ENCODE assay signal across 14 mouse cellular contexts in the genomic region with DNA sequence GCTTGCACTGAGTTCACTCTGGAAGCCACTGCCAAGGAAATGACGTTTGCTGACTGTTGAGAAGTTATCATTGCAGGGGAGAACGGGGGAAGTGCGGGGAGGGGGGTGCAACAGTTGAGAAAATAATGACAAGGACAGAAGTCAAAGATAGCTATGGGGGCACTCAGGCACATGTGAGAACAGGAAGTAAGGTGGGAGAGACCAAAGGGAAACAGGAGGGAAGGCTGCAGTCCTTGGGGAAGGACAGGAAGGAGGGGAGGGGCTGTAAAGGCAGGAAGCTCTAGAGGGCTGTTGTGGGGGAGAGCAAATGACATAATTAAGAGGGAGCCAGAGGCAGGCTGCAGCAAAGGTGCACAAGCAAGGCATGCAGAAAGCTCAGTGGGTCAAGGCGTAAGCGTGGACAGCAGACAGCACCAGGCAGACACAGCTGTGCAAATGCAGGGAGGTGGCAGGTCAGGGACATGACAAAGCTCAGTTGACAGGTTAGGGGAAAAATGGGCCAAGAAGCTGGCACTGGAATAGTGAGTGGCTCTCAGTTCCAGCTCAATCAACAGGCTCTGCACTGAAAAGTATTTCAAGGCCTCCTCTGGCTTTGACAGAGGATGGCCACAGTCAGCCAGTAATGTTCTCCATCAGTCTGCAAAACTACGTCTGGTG.
DNase-seq lines count a peak whose midpoint lies in the region; ATAC-seq and TF ChIP-seq lines count a peak whose summit lies in the region.
"Had no signal": no experiment of that assay in that cellular context is flagged by ENCODE, and none has a peak within 500 bp of the region (broad histone marks: within the 10 kb centered on the region; RNA-seq: fewer than 3 reads in every experiment).

No protein-coding gene starts in this region.

- no peaks in the 10 kb centered on the region for H3K36me3 ChIP-seq in lung, postnatal 0 days (ENCODE audit: insufficient read depth, low read length)
- no peaks in the 10 kb centered on the region for H3K36me3 ChIP-seq in heart, embryonic 14.5 days (ENCODE audit: control insufficient read depth, insufficient read depth, low read length)
- H3K36me3 ChIP-seq in midbrain, embryonic 16.5 days (ENCODE audit: control insufficient read depth, insufficient read depth, low read length), result no peaks in the 10 kb centered on the region
- H3K36me3 ChIP-seq: hindbrain, embryonic 10.5 days; neural tube, embryonic 15.5 days had no signal

- H3K4me2 ChIP-seq in lung, postnatal 0 days (replicated peaks; ENCODE audit: low read depth, low read length), result no peak overlapping the region
- H3K4me2 ChIP-seq in heart, embryonic 14.5 days (ENCODE audit: low read length), result no peak overlapping the region
- H3K4me2 ChIP-seq in midbrain, embryonic 16.5 days (ENCODE audit: low read length), result no peak overlapping the region
- H3K4me2 ChIP-seq: neural tube, embryonic 15.5 days had no signal

- no peak overlapping the region for H3K27ac ChIP-seq in lung, postnatal 0 days (ENCODE audit: low read length)
- H3K27ac ChIP-seq in heart, embryonic 14.5 days (replicated peaks in 1 of 2; ENCODE audit: control insufficient read depth in 1 of 2, insufficient read depth in 1 of 2, low read depth in 2 of 2, low read length in 2 of 2), result peak overlapping the region; percentile 17 to 72
- no peak overlapping the region for H3K27ac ChIP-seq in midbrain, embryonic 16.5 days (ENCODE audit: low read length)
- H3K27ac ChIP-seq: hindbrain, embryonic 10.5 days; neural tube, embryonic 15.5 days had no signal

- no peaks in the 10 kb centered on the region for H3K4me1 ChIP-seq in lung, postnatal 0 days (ENCODE audit: insufficient read depth, low read depth, low read length)
- peaks cover 0 to 4% of the 10 kb centered on the region in 2 experiments; a peak in 1 of 4 replicates for H3K4me1 ChIP-seq in heart, embryonic 14.5 days (ENCODE audit: control insufficient read depth in 2 of 2, insufficient read depth in 2 of 2, low read length in 2 of 2)
- H3K4me1 ChIP-seq in midbrain, embryonic 16.5 days (ENCODE audit: control insufficient read depth, insufficient read depth, low read length), result peaks cover 11% of the 10 kb centered on the region

- peak; percentile 19; the same call in 1 of the 2 replicates for ATAC-seq in lung, postnatal 0 days
- ATAC-seq in heart, embryonic 14.5 days (ENCODE audit: insufficient number of reproducible peaks, insufficient read depth, low FRiP score, low read depth), result peak; percentile 60
- no peak for ATAC-seq in midbrain, embryonic 16.5 days
- ATAC-seq: forebrain, embryonic 14.5 days had no signal

- TF ChIP-seq CTCF in lung, postnatal 0 days (IDR thresholded peaks at IDR 0.05), result no peak

- peak; percentile 19 for DNase-seq in adrenal gland, adult 8-10 months
- DNase-seq in adrenal gland, adult 18-20 months (ENCODE audit: low spot score in 2 of 2), result no peak
- no peak for DNase-seq in lung, postnatal 0 days (ENCODE audit: low spot score)
- no peak for DNase-seq in lung, postnatal 14 days
- DNase-seq in thymus, postnatal 14 days, result peak; percentile 37
- DNase-seq in left cerebral cortex, postnatal 25 days (ENCODE audit: low spot score in 2 of 2), result no peak
- DNase-seq: kidney, postnatal 25 days; left cerebral cortex, postnatal 4 days; spleen, adult 18-20 months had no signal

- H3K4me3 ChIP-seq in lung, postnatal 0 days (ENCODE audit: low read depth, low read length), result no peak overlapping the region
- no peak overlapping the region for H3K4me3 ChIP-seq in heart, embryonic 14.5 days (ENCODE audit: control insufficient read depth in 1 of 2, insufficient read depth in 1 of 2, low read depth in 1 of 2, low read length in 2 of 2)
- no peak overlapping the region for H3K4me3 ChIP-seq in midbrain, embryonic 16.5 days (ENCODE audit: low read depth, low read length)
- H3K4me3 ChIP-seq: hindbrain, embryonic 10.5 days; neural tube, embryonic 15.5 days had no signal

- H3K9me3 ChIP-seq in lung, postnatal 0 days (ENCODE audit: low read length), result no peaks in the 10 kb centered on the region
- H3K9me3 ChIP-seq in heart, embryonic 14.5 days (ENCODE audit: control insufficient read depth, low read length), result no peaks in the 10 kb centered on the region
- no peaks in the 10 kb centered on the region for H3K9me3 ChIP-seq in midbrain, embryonic 16.5 days (replicated peaks; ENCODE audit: control insufficient read depth, low read length, poor library complexity, severe bottlenecking)
- H3K9me3 ChIP-seq: hindbrain, embryonic 10.5 days; neural tube, embryonic 15.5 days had no signal

- no peak overlapping the region for H3K9ac ChIP-seq in lung, postnatal 0 days (replicated peaks; ENCODE audit: low read depth)
- H3K9ac ChIP-seq in heart, embryonic 14.5 days (ENCODE audit: low read length), result no peak overlapping the region
- no peak overlapping the region for H3K9ac ChIP-seq in midbrain, embryonic 16.5 days (ENCODE audit: low read depth, low read length)
- H3K9ac ChIP-seq: neural tube, embryonic 15.5 days had no signal

- TF ChIP-seq EP300 in lung, postnatal 0 days (IDR thresholded peaks at IDR 0.05), result no peak

- H3K27me3 ChIP-seq in lung, postnatal 0 days (replicated peaks; ENCODE audit: insufficient read depth, low read length), result no peaks in the 10 kb centered on the region
- H3K27me3 ChIP-seq in heart, embryonic 14.5 days (ENCODE audit: control insufficient read depth, insufficient read depth, low read length), result no peaks in the 10 kb centered on the region
- H3K27me3 ChIP-seq in midbrain, embryonic 16.5 days (ENCODE audit: control insufficient read depth, insufficient read depth, low read depth, low read length), result no peaks in the 10 kb centered on the region
- H3K27me3 ChIP-seq: neural tube, embryonic 15.5 days had no signal

- WGBS in lung, postnatal 0 days, result 41% methylated on average over 6 of the region's 6 CpGs
- WGBS in heart, embryonic 14.5 days, result 43% methylated on average over 6 of the region's 6 CpGs
- WGBS in midbrain, embryonic 16.5 days, result 75% methylated on average over 6 of the region's 6 CpGs

- intact Hi-C loops in left cerebral cortex, postnatal 25 days (cut with DNase I), result loop anchor here (10.0 kb wide), 2 partner anchors 771 to 969 kb away; no protein-coding TSS in a partner anchor

Comparison
In these comparisons a context has a peak if more than half of its experiments do, and no peak if none do; other contexts are left out.
1. DNase-seq: peak in adrenal gland, adult 8-10 months (single experiment) and thymus, postnatal 14 days (single experiment); none in adrenal gland, adult 18-20 months (0 of 2), lung, postnatal 0 days (single experiment), lung, postnatal 14 days (single experiment) and left cerebral cortex, postnatal 25 days (0 of 2).
2. H3K27ac ChIP-seq: peak in heart, embryonic 14.5 days (2 of 2); none in lung, postnatal 0 days (single experiment) and midbrain, embryonic 16.5 days (single experiment).